Mouse (Mus musculus) retina, postnatal 7 days (tissue): ENCODE results near the gene Heatr6.

ENCODE experiments used
- DNase-seq: peaks from one replicate; pipeline ENCODE4 v3.0.0-alpha.2; 2012; ENCODE audit warnings: low read depth, low spot score

The Heatr6 gene

DNA sequence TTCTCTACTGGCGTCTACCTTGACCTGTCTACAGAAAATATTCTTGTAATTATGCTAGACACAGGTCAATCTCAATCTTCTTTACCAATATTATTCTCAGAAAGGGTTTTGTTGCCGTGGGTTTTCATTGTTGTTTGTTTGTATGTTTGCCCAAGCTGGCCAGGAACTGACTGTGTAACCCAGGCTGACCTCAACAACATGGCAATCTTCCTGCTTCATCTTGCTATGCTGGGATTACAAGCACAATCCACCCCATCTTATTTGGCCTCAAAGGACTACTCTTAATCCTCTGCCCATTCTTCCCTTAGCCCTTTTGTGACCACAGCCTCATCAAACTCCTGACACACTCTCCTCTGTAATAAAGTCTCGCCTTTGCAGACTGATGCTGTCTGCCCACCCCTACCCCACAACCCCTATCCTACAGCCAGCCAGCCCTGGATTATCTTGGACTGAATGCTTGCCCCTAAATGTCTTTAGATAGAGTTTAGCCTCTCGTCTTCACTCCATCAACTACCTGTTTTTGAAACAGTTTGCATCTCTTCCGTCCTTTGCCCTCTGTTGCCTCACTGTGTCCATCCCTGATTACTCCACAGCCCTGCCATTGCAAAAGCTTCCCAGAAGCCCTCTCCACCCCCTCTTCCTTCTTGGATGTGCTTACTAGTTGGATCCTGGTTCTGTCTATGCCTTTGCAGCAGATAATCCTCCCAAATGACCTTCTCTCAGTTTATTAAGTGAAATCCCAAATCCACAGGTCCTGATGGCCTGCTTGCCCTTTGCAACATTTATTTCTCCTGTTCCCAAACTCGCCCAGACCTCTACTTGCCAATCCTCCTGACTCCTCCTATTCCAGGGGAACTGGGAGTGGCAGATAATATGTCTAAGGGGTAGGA is 5.9 kb upstream of the Heatr6 start:
- no peak for DNase-seq

DNA sequence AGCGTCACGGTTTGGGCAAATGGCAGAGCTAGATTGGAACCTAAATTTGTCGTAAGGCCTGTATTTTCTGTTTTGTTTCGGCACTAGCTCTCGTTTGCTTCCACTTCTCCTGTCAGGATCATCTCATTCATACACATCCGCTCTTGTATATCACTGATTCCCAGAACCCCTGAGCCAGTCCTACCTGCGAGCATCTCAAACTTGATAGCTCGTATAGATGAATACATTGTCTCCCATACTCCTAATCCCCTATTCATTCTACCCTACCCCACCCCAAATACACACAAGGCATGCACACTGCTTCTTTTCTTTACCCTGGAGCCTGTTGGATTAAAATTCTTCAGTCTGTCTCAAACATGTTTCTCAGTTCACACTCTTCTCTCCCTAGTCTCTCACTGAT is 731 bp downstream of the Heatr6 start:
- DNase-seq = no peak

DNA sequence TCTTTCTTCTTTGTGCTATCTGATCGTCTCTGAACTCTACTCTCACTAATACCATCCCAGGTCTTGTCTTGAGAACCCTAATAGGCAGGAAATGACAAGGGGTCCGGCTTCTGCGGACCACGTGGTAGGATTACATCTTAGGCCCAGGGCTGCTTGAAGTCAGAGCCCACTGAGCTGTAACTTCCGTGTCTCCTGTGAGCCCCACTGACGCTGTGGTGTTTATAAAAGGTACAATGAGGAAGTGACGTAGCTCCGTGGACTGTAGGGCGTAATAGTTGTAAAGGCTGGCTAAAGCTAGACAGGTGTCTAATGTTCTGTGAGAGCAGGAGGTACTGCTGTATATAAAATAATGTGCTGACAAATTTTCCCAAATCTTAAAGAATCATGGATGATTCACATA is 13.8 kb downstream of the Heatr6 start:
- no peak for DNase-seq

DNA sequence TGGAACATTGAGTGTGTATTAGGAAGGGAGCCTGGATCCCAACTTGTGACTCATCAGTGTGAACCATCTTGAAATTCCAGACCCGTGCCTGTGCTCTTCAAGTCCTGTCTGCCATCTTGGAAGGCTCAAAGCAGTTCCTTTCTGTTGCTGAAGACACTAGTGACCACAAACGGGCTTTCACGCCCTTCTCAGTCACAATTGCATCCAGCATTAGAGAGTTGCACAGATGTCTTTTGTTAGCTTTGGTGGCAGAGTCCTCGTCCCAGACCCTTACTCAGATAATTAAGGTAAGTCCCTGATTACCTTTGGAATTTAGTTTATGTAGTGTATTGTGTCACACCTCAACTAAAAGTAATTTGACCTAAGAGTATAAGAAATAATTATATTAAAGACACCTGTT is 15.5 kb downstream of the Heatr6 start:
- DNase-seq = no peak

DNA sequence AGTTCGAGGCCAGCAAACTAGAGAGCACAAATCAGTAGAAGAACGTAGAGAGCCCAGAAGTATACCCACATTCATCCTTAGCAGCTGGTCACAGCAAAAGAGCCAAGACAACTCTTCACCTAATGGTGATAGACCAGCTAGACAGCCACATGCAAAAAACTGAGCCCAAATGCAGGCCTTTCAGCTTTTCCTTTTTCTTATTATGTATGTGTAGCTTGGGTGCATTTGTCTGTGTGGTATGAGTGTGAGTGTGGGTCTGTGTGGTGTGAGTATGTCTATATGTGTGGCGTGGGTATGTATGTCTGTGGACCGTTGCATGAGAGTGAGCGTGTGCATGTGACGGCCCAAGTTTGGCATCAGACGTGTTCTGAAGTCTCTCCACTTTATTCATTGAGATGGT is 17.5 kb downstream of the Heatr6 start:
- no peak for DNase-seq

DNA sequence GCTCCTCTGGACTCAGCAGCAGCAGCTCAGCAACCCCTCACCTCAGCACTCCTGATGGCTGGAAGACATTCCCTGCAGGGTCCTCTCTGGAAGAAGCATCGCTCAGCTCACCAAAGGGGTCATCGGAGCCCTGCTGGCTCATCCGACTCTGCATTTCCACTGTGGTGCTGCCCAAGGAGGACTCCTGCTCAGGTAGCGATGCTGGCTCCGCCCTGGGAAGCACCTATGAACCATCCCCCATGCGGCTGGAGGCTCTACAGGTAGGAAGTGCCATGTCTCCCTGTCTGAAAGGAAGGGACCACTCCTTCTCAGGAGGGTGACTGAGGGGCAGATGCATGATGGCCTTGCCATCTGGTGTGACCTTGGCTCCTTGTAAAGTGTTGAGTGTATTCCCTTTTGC is 18.8 kb downstream of the Heatr6 start:
- DNase-seq = no peak

DNA sequence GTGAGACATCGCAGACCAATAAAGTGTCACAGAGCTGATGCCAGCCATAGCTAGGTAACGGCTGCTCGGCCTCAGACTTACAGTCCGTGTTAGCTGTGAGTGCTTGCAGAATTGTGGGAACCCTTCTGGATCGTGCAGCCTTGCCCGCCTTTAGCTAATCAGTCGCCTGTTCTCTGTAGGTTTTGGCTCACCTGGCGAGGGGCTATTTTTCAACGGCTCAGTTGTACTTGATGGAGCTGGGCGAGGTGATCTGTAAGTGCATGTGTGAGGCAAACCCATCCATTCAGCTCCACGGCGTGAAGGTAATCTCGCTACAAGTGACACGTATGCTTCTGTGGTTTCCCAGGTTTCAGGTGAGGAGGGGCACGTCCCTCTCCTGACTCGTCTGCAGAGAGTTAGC is 20.2 kb downstream of the Heatr6 start:
- no peak for DNase-seq

DNA sequence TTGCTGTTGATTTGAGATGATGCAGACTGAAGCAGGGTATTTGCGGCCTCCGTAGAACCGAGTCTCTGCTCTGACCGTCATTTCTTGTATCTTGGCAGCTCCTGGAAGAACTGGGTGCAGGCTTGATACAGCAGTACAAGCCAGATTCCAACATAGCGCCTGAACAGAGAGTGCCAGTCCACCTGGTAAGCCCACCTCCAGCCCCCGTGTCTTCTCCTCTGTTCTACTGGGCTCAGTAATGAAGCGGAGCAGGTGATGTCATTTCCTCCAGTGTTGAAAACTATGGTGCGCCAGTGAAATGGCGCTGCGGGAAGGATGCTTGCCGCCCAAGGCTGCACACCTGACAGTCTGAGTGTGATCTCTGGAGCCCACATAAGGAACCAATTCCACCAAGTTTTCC is 20.8 kb downstream of the Heatr6 start:
- DNase-seq = no peak

DNA sequence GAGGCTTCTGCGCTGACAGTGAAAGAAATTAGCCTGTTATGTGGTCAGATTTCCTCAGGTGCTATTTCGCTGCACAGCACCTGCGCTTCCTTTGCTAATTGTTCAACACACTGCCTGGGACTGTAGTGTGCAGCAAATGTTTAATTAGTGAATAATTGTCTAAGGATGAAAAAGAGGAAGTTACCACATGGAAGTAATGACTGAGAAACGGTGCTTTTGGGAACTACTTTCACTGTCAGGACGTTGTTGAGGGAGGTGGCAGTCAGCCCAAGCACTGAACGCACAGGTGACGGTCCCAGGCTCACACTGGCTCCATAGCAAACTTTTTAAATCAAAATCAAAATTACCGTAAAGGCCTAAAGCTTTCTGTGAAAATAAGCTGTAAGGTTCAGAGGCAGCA is 23.3 kb downstream of the Heatr6 start:
- no peak for DNase-seq

DNA sequence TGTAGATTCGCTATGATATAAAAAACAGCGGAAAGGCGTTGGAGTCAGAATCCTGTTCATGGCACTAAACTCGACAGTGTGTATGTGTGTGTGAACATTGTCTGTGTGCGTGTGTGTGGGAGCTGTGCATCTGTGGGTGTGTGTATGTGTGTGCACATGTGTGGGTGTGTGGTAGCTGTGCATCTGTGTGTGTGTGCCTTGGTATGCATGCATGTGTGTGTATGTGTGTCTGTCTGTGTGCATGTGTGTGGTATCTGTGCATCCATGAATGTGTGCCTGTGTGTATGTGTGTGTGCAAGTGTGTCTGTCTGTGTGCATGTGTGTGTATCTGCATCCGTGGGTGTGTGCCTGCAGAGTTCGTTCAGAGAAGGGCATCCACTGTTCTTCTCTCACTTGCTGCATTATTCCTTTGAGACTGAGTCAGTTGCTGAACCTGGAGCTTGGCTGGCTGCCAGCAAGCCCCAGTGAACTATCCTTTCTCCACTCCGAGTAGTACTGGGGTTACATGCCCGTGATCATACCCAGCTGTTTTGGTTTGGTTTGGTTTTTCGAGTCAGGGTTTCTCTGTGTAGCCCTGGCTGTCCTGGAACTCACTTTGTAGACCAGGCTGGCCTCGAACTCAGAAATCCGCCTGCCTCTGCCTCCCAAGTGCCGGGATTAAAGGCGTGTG is 30.6 kb downstream of the Heatr6 start:
- no peak for DNase-seq

DNA sequence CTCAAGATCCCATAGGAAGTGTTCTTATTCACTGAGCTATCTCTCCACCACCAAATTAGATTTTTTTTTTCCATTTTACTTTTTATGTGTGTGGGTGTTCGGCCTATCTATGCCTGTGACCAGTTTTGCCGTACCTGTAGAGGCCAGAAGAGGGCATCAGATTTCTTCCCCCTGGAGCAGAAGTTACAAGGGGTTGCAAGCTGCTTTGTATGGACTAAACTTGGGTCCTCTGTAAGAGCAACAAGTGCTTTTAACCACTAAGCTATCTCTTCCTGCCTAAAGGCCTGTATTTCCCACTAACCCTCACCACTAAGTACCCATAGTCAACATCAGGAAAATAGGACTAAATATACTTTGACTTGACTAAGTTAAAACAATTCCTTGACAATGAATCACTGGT is 31.2 kb downstream of the Heatr6 start:
- no peak for DNase-seq

DNA sequence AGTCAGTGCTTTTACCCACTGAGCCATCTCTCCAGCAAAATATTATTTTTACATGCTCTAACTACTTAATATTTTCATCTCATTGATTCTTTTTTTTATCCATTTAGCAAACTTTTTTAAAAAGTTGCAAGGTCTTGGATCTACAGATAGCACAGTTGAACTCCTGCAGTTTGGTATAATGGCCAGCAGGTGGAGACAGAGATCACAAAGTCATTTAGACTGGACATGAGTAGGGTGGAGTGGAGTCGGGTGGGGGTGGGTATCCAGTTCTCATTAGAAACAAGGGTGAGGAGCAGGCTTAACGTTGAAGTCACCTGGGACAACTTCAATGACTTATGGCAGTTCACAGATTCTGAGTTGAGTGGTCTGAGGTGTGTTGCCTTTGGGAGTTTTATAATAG is 31.9 kb downstream of the Heatr6 start:
- peak; percentile 58 for DNase-seq

DNA sequence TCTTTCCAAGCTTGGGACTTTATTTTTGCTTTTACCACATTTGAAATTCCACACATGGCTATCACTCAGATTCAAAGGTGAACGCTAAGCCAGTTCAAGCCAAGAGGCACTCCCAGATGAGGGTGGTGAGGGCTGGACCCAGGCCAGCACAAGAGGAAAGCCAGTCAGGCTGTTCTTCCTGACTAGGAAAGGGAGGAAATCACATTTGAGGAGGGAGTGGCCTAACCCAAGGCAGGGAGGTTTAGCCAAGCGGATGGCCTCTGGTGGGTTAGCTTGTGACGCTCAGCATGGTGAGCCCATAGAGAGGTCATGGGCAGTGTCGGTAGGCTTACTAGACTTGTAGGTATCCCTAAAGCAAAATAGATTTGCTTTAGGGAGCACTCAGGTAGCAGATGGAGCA is 33.3 kb downstream of the Heatr6 start:
- DNase-seq = no peak

DNA sequence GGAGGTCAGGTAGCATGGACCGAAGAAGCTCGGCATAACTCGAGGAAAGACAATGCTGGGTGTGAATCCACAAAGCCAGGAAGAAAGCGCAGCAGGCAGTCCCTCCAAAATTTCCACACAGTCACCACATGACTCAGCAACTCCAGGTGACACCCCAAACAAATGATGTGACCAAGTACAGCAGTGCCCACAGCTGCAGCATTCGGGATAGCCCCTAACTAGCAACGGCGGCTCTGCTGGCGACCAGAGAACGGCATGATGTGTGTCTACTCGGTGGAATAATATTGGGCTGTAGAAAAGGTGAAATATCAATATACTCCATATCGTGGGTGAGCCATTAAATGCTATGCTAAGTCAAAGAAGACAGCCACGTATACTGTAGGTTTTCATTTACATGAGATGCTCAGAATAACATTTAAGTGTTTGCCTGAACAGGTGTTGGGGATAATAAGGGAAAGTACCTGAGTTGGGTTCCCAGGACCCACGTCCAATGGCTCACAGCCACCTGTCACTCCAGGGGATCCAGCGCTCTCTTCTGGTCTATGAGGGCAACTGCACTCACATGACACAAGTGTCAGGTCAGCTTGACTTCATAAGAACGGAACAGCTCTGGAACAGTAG is 34.0 kb downstream of the Heatr6 start:
- DNase-seq = no peak

DNA sequence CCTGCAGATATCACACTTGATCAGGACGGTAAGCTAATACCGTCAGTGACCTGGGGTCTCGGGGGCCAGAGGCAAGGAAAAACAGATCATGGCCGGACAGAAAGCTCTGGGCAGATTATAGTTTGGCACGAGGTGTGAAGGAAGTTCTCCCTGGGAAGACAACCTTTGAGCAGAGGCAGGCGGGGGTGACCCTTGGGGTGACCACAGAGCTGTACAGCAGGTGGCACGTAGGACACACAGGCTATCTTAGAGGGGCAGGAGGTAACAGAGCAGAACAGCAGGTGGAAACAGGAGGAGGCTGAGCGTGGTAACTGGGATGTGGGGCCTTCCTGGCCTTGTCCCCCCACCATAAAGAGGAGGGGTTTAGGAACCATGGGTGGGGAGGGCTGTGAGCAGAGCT is 34.8 kb downstream of the Heatr6 start:
- no peak for DNase-seq

DNA sequence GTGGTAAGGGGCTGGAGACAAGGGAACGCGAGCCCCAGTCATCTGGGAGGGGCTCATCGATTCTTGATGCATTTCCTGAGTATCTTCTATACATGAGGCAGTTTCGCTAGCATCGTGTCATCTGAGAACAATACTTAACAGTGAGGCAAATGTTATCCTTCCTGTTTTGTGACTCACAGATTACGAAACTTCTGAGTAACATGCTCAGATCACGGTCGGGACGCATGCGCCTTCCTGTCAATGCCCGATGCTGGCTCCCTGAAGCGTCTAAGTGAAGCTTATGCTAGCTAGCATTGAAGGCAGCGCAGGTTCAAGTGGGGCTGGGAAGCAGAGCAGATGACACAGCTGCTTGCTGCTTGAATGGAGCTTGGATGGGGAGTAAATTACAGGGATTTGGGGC is 35.8 kb downstream of the Heatr6 start:
- no peak for DNase-seq

DNA sequence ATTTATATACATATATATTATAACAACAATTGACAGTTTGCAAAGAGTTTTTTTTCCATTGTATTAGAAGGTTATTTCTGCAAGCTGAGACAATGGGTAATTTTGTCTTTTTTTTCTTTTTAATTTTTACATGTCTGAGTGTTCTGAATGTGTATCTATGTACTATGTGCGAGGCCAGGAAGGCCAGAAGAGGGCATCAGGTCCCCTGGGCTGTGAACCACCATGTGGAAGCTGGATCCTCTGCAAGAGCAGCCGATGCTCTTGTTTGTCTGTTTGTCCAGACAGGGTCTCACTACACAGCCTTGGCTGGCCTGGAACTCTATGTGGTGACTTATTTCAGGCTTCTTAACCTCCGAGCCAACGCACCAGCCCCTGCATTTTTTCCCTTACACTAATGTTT is 37.6 kb downstream of the Heatr6 start:
- DNase-seq = no peak

DNA sequence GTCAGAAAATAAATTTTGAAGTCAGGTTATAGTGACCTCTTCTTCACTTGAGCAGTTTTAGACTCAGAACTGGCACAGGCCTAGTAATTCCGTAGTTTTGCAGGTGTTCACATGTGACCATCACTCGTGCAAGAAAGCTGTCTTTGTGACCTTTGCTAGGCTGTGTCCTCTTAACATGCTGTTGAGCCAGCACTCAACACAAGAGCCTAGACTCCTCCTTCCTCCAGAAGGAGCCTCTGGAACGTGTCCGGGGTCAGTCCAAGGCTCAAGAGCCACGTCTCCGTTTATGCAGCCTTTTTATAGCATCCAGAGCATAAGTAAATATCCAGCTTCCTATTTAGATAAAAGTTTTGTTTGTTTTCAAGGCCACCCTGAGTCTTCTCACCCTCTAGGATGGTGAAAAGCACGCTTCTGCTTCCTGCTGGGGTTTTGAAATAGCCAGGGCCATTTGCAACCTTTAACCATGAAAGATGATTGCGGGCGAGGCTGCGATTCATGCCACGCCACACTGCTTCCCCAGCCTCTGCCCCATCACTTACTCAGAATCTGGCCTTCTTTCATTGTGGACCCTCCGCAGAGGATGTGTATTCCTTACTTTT is 38.9 kb downstream of the Heatr6 start:
- DNase-seq = no peak

DNA sequence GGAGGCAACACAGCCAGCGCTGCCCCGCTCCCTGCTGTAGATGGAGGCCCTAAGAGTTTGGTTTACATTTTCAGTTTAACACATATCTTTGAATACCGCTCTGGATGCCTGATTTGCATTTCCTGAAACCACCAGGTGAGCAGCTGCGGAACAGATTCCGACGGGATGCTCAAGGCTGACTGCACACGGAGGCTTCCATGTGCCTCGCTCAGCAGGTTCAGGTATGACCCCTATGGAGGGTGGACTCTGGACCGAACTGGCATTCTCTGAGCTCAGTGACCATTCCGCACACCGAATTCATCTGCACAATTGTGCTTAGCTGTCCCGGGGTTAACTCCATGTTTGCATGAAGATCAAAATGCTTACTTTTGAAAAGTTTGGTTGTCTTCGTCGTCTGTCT is 39.8 kb downstream of the Heatr6 start:
- DNase-seq = no peak

DNA sequence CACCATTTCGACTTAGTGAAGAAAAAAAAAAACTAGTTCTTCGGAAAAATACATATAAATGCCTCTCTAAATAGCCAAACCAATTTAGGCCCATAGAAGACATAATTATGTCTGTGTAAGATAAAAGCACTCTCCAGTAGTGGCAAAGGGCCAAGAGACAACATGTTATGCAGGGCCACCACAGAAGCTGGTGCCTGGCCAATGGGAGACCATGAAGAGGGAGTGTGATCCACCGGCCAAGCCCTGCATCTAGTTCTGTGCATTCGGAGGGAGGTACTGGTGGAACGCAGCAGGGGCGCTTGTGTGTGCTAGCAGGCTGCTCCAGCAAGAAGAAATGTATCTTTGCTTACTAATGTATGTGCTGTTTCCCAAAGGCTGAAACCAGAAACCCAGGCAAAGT is 42.6 kb downstream of the Heatr6 start:
- DNase-seq = no peak

DNA sequence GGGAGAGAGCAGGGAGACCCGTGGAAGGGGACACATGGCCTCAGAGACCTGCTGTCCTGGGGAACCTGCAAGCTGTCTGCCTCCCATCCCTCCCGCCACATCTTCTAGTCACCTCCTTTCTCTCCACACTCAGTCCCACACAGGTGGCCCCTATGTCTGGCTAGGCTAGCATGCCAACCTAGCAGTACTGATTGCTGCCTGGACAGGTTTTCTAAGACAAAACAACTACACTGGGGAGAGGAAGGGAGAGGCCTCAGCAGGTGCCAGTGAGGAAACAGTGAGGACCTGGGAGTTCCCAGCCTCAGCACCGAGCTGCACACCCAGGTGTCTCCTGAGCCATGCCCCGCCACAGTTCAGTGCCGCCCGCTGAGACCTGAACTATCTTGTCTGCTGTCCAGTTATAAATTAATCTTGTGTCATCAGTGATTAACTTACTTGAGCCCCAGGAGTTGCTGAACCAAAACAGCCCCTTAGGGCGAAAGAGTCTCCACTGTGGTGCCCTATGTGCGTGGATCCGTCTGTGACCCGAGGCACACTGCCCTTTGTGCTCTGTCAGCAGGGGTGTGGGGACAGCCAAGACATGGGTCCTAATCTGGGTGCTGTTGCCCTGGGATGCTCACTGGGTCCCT is 43.6 kb downstream of the Heatr6 start:
- DNase-seq = no peak

DNA sequence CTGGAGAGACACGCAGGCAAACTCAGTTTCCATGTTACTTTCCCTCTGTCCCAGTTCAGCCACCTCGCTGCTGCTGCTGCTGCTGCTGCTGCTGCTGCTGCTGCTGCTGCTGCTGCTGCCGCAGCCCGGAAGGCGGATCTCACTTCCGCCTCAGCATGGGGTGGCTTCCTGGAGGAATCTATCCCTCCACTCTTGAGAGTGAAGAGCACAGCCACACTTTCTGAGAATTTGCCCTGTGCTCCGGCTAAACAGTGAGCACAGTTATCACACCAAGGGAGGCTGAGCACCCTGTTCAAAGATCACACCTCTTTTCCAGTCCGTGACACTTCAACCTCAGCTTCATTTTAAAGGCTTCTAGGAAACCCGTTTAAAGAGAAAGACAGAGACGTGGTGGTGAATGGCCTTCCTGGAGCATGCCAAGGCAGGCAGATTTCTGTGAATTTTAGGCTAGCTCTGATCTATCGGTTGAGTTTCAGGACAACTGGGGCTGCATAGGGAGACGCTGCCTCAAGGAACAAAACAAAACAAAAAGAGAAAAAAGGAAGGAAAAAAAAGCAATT is 46.5 kb downstream of the Heatr6 start:
- DNase-seq = no peak
